Mouse (Mus musculus) activated CD4-positive, CD25-positive, alpha-beta regulatory T cell, adult 4 months (primary cell): ENCODE results near the gene Zbtb44. TPM values are rescaled to one million over a fixed set of nuclear protein-coding genes. Genes with fewer than 3 reads are reported as not detected.

Source experiments
- ATAC-seq: one replicate; pipeline ENCODE4 v1.8.0; 2017
- polyA plus RNA-seq, 2 experiments: library from polyadenylated mRNA; unstranded; fragments of 100-300 nt; shearing (Covaris generic); gene quantifications; one replicate each; pipeline ENCODE4 v1.2.1; 2017

Gene Zbtb44
- polyA plus RNA-seq, 2 experiments from 2014 or later = 5.9 to 7.0 TPM

DNA sequence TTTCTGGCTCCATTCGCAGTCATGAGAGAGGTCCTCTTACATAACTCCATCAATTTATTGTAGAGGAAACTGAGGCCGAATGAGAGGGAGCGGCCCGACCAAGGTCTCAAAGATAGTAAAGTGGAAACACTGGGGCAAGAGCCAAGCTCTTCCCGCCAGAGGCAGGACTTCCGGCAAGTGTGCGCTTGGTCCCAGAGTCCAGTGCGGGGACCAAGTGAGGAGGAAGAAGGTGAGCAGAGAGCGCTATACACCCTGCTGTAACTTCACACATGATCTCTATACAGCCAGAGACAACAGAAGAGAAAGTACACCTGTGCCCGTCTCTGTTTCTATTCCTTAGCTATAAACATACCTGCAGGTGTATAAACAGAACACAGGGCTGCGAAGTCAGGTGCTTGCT is 86.6 kb downstream of the Zbtb44 start:
- no peak for ATAC-seq

DNA sequence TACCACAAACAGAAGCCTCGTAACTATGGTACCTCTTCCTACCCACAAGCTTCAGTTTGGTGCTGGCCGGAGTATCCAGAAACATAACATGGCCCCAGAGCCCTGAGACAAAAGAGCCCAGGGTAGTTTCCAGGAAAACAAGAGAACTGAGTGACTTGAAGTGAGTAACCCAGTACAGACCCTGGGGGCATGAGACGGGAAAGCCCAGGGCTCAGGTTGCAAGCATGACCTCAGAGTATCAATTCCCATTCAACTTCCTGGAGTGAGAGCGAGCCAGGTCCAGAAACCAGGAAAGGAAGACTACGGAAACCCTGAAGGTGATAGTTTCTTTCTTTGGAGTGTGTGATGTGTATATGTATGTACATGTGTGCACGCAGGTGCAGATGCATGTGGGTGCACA is 87.0 kb downstream of the Zbtb44 start:
- no peak for ATAC-seq

DNA sequence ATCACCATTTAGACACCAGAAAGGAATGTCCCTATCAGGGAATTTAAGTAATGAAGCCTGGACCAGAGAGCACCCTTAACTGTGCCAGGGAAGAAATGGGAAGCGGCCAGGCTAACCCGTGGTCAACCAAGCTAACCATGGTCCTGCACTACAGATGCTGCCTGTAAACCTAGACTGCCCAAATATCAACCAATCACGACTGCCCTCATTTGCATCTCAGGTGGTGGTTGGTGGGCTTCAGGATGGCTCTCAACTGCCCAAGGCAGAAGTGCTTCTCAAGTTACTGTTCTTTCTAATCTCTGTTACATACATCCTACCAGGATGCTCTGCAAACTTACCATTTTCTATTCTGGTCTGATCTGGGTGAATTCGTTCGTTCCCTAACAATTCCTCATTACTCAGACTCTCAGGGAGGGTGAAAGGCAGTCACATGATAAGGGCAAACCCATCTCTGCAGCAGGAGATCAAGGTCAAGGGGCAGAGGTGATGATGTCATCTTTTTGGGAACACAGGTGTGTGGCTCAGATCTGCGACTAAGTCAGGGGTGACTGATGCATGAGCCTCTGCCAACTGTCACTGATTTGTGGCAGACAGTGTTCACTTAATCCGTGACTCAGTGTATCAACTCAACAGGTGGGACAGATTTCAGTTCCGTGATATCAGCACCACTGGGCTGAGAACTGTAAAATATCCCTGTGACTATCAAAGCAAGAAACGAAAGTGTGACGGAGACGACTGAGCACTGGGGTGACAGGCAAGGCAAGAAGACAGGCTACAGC is 88.3 kb downstream of the Zbtb44 start:
- no peak for ATAC-seq

DNA sequence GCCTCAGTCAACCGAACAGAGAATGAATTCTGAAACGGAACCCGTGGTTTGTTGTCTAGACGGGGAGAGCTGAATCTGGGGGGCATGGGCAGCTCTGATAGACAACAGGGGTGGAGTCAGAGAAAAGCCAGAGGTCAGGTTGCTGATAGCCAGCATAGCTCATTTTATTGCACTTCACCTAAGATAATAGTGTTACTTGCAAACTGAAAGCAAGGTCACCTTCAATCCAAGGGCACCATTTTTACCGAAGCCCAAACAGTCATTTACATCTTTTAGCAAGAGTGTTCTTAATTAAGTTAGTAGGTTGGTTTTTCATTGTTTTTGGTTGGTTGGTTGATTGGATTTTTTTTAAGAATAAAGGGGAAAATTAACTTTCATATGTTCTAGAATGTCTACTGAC is 89.0 kb downstream of the Zbtb44 start:
- no peak for ATAC-seq

DNA sequence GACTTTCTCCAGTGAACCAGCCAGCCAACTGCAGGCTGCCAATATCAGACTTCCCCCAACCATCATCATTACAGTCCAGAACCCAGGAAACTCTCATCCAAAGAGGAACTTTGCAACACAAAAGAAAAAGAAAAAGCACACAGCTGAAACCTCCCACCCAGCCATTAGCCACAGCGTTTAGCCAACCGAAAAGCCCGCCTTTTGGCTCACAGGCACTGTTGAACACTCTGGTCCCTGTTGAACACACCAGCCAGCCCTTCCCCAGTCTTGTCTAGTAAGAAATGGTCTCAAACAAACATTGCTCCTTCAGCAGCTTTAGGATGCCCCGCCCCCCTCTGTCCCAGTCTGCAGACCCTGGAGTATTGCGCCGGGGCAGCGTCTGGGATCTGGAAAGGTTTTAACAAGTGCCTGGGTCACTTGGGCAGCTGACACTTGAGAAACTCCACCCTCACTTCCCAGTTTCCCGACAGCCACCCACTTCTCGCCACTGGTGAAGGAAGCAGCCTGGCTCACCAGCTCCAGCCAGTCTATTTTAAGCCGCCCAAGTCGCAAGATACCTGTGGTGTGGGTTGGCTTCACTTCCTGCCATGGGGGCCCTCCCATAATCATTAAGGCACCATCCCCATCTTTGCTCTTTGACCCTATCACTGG is 89.6 kb downstream of the Zbtb44 start:
- peak; percentile 75 for ATAC-seq

DNA sequence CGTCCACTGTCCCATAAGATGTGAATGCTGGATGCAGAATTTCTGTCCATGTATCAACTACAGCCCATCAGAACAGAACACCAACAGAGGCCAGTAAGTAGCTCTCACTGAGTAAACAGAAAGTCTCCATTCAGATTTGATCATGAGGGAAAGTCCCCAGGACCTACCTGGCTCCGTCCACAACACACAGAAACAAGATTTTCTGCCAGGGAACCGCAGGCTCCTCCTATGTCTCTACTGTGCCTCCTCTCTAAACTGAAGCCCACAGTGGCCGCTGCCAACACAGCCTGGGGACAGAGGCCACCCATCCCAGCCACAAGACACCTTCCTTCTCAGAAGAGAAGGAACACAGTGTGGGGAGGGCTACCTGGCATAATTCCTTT is 90.1 kb downstream of the Zbtb44 start:
- peak; percentile 79 for ATAC-seq

DNA sequence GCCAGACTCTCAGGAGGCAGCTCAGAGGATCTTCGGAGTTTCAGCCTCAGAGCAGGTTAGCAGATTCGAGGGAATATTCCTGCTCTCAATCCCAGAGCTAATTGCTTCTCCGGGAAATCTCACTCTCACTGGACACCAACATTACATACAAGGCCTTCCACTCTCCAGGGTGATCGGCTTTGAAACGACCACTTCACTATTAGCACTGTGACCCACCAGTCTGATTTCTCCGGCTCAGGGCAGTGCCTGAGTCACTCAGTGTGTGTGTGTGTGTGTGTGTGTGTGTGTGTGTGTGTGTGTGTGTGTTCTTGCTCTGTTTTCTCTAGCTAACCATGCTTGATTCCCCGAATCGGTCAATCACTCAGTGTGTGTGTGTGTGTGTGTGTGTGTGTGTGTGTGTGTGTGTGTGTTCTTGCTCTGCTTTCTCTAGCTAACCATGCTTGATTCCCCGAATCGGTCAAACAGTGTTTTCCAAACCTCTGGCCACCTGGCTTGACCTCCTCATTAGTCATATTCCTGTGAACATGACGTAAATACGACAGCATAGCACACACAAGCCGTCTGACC is 92.1 kb downstream of the Zbtb44 start:
- no peak for ATAC-seq

Other genes starting within 250 kb of the Zbtb44 start
- under 1 TPM; 0.33 to 0.43 TPM for gene Adamts15, start 108.2 kb upstream of the Zbtb44 start, polyA plus RNA-seq
- gene Adamts8, start 88.1 kb upstream of the Zbtb44 start, polyA plus RNA-seq = under 1 TPM in 1 of 2 experiments, not detected in 1; 0.24 TPM
- 1 to 10 TPM; 3.9 to 7.7 TPM for gene St14, start 101.2 kb downstream of the Zbtb44 start, polyA plus RNA-seq
- gene Aplp2, start 181.2 kb downstream of the Zbtb44 start, polyA plus RNA-seq = 10 to 100 TPM; 66.4 to 72.8 TPM
- gene Prdm10, start 249.9 kb downstream of the Zbtb44 start, polyA plus RNA-seq = 1 to 10 TPM; 7.3 to 7.8 TPM